Mouse (Mus musculus) liver, adult 2 months (tissue): ENCODE measurements around the gene Xpo4. TPM values are rescaled to one million over a fixed set of nuclear protein-coding genes. Genes with fewer than 3 reads are reported as not detected.
"Not testable (repeated sequence)": the region's sequence is repeated elsewhere in the genome, so short reads cannot be mapped to it uniquely, and the experiment has no call there.

Experiments
- DNase-seq: peaks from one replicate; pipeline ENCODE4 v3.0.0-alpha.2; 2011; ENCODE audit warnings: low read depth, low spot score; ENCODE audit errors: extremely low read depth
- H3K27ac ChIP-seq: fragments of 200-500 bp; replicated peaks from 2 replicates; pipeline ENCODE4 v1.5.1; 2012; ENCODE audit warnings: low read depth, mild to moderate bottlenecking, control low read depth, inconsistent platforms, low read length; ENCODE audit not compliant: insufficient read depth
- H3K27me3 ChIP-seq: fragments of 200-500 bp; 2 replicates; pipeline ENCODE4 v1.6.1; 2012; ENCODE audit warnings: mild to moderate bottlenecking, moderate library complexity, low read length, inconsistent platforms; ENCODE audit not compliant: control insufficient read depth, insufficient read depth
- H3K36me3 ChIP-seq: fragments of 200-500 bp; 2 replicates; pipeline ENCODE4 v1.6.1; 2012; ENCODE audit warnings: low read length, inconsistent platforms; ENCODE audit not compliant: control insufficient read depth, insufficient read depth
- H3K4me1 ChIP-seq: fragments of 200-500 bp; 2 replicates; pipeline ENCODE4 v1.6.1; 2011; ENCODE audit warnings: low read length; ENCODE audit not compliant: control insufficient read depth, insufficient read depth
- H3K4me3 ChIP-seq: fragments of 200-500 bp; 2 replicates; pipeline ENCODE4 v1.5.1; 2011; ENCODE audit warnings: low read depth, mild to moderate bottlenecking, control low read depth, low read length, moderate library complexity; ENCODE audit not compliant: insufficient read depth
- H3K79me2 ChIP-seq: fragments of 200-500 bp; 2 replicates; pipeline ENCODE4 v1.6.1; 2012; ENCODE audit warnings: inconsistent platforms, mild to moderate bottlenecking, low read length, moderate library complexity; ENCODE audit not compliant: control insufficient read depth, insufficient read depth
- H3K9ac ChIP-seq: fragments of 200-500 bp; 2 replicates; pipeline ENCODE4 v1.6.1; 2012; ENCODE audit warnings: low read depth, mild to moderate bottlenecking, control low read depth, inconsistent platforms, low read length
- CTCF ChIP-seq: fragments of 200-500 bp; IDR thresholded peaks from 2 replicates; pipeline ENCODE4 v1.5.1; 2011; ENCODE audit warnings: low read depth, low read length, control low read depth
- POLR2A ChIP-seq: fragments of 200-500 bp; IDR thresholded peaks from 2 replicates; pipeline ENCODE4 v1.6.1; 2011; ENCODE audit warnings: low read length, control low read depth; ENCODE audit not compliant: insufficient read depth; ENCODE audit errors: extremely low read depth
- WGBS: fragments of 180-500 bp; shearing (Covaris S2); methylation state at CpG from one replicate; pipeline ENCODE4 v1.1.7; 2018; 5-methylcytosine and 5-hydroxymethylcytosine counted together
- polyA plus RNA-seq: library from polyadenylated mRNA; depleted of rRNA; stranded (reverse); fragments of >200 nt; gene quantifications from 2 replicates; pipeline ENCODE4 v1.2.3, GENCODE M21; 2012
- total RNA-seq: library from RNA; depleted of rRNA; stranded (reverse); fragments of >200 nt; gene quantifications from 2 replicates; pipeline ENCODE4 v1.2.3, GENCODE M21; 2014

Xpo4 gene
- total and polyA plus RNA-seq, 2 experiments, result 1.6 to 8.1 TPM

DNA sequence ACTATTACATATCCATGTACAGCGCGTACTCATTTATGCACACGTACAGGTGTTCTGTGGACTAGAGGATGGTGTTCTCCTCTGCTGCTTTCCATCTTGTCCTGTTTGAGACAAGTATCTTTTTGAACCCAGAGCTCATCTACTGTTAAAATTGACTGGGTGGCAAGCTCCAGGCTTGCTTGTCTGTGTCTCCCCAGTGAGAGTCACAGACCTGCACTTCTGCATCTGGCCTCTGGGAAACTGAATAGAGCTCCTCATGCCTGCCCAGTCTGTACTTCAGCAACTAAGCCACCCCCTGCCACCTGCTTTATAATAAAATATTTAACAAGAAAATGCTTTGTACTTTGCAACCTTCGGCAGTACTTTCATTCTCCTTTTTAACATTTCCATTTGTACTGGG is 6.9 kb downstream of the Xpo4 start:
- H3K27me3 ChIP-seq, result no peaks in the 10 kb centered on the region
- no peak overlapping the region for H3K4me3 ChIP-seq
- WGBS, result 98% methylated on average over 4 of the region's 4 CpGs
- no peak overlapping the region for H3K27ac ChIP-seq
- TF ChIP-seq POLR2A (no peak), CTCF (no peak)
- DNase-seq, result no peak
- H3K4me1 ChIP-seq, result no peaks in the 10 kb centered on the region
- peaks cover 13% of the 10 kb centered on the region; the same call in 1 of the 2 replicates for H3K79me2 ChIP-seq
- H3K36me3 ChIP-seq, result no peaks in the 10 kb centered on the region
- H3K9ac ChIP-seq, result no peak overlapping the region

GRCm38 (mm10) chr14:57657500-57657899 is 7.7 kb downstream of the Xpo4 start:
- 100% methylated on average over 2 of the region's 2 CpGs for WGBS
- TF ChIP-seq POLR2A, result no peak
- TF ChIP-seq CTCF, result no peak
- H3K4me1 ChIP-seq, result no peaks in the 10 kb centered on the region

DNA sequence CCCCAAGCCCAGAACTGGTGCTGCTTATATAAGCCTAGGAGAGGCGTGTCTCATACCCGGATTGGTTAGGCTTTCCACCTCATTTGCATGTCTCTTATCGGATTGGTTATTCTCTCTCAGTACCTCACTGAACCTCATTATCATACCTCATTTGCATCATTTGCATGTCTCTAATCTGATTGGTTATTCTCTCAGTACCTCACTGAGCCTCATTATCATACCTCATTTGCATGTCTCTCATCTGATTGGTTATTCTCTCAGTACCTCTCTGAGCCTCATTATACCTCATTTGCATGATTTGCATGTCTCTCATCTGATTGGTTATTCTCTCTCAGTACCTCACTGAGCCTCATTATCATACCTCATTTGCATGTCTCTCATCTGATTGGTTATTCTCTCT is 8.7 kb downstream of the Xpo4 start:
- peaks cover 12% of the 10 kb centered on the region; the same call in 1 of the 2 replicates for H3K79me2 ChIP-seq
- DNase-seq, H3K9ac ChIP-seq, H3K36me3 ChIP-seq, H3K27ac ChIP-seq, H3K4me3 ChIP-seq, H3K27me3 ChIP-seq, H3K4me1 ChIP-seq: not testable (repeated sequence)
- 97% methylated on average over 3 of the region's 3 CpGs for WGBS

More at GRCm38 (mm10) chr14:57657500-57657899, 7.7 kb downstream of the Xpo4 start:
- no peak overlapping the region for H3K9ac ChIP-seq
- DNase-seq, result no peak
- H3K4me3 ChIP-seq, result no peak overlapping the region
- no peak overlapping the region for H3K27ac ChIP-seq
- no peaks in the 10 kb centered on the region for H3K27me3 ChIP-seq
- H3K36me3 ChIP-seq, result no peaks in the 10 kb centered on the region
- H3K79me2 ChIP-seq, result peaks cover 15% of the 10 kb centered on the region; the same call in 1 of the 2 replicates

DNA sequence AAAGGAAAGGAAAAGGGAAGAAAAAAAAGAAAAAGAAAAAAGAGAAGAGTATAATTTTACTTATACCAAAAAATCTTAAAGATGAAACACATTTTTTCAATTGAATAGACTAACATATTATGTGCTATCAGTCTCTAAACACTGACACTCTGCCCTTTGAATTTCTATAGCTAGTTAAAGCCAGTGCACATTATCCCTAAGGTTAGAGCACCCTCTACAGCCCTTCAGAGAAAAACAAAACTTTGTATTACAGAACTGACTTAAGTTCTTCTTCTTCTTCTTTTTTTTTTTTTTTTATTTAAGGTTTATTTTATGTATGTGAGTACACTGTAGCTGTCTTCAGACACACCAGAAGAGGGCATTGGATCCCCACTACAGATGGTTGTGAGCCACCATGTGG is 15.7 kb downstream of the Xpo4 start:
- peaks cover 11% of the 10 kb centered on the region; the same call in 1 of the 2 replicates for H3K79me2 ChIP-seq
- no peak overlapping the region for H3K4me3 ChIP-seq
- no peaks in the 10 kb centered on the region for H3K27me3 ChIP-seq
- no peaks in the 10 kb centered on the region for H3K4me1 ChIP-seq
- peaks cover 4% of the 10 kb centered on the region for H3K36me3 ChIP-seq
- H3K27ac ChIP-seq, result no peak overlapping the region
- DNase-seq, result no peak
- H3K9ac ChIP-seq, result no peak overlapping the region
- no peak for TF ChIP-seq POLR2A
- no peak for TF ChIP-seq CTCF

- Histone ChIP-seq H3K4me3 (no peak overlapping the region), H3K27me3 (no peaks in the 10 kb centered on the region), H3K79me2 (peaks cover 8% of the 10 kb centered on the region; the same call in 1 of the 2 replicates), H3K36me3 (peaks cover 12% of the 10 kb centered on the region), H3K9ac (no peak overlapping the region), H3K27ac (no peak overlapping the region), H3K4me1 (no peaks in the 10 kb centered on the region)
- no peak for TF ChIP-seq CTCF
- TF ChIP-seq POLR2A, result no peak
- DNase-seq, result no peak
- 91% methylated on average over 4 of the region's 4 CpGs for WGBS
These were observed 19.1 kb downstream of the Xpo4 start for GRCm38 (mm10) chr14:57646155-57646554.

DNA sequence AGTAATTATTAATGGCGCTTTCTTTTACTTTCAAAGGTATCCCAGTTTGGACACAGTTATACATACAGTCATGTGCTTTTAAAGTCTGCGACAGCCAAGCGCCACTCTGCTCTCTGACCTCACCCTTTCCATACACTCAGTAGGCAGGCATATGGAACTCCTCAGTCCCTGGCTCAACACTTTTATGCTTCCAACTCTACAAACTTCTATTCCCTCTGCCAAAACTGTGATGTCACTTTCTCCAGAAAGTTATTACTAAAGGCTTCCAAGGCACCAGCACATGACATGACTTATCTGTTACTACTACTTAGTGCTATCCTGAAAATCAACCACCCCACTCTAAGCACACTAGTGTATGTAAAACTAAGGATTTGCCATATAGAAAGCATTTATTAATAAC is 26.1 kb downstream of the Xpo4 start:
- H3K27ac ChIP-seq, result no peak overlapping the region
- no peaks in the 10 kb centered on the region for H3K4me1 ChIP-seq
- DNase-seq, result no peak
- peaks cover 6% of the 10 kb centered on the region; the same call in 1 of the 2 replicates for H3K79me2 ChIP-seq
- H3K27me3 ChIP-seq, result no peaks in the 10 kb centered on the region
- no peak overlapping the region for H3K9ac ChIP-seq
- H3K36me3 ChIP-seq, result peaks cover 13% of the 10 kb centered on the region
- TF ChIP-seq POLR2A (no peak), CTCF (no peak)
- WGBS, result 96% methylated on average over 3 of the region's 3 CpGs
- H3K4me3 ChIP-seq, result no peak overlapping the region
